Mouse (Mus musculus) lung, adult 2 months (tissue): Measurements from ENCODE around the gene Prss46.

Source experiments
- CTCF ChIP-seq: fragments of 200-500 bp; IDR thresholded peaks from 2 replicates; pipeline ENCODE4 v1.5.1; 2011; ENCODE audit warnings: mild to moderate bottlenecking, low read length, control low read depth; ENCODE audit not compliant: insufficient read depth
- POLR2A ChIP-seq: fragments of 200-500 bp; IDR thresholded peaks from 2 replicates; pipeline ENCODE4 v1.6.1; 2011; ENCODE audit warnings: low read depth, mild to moderate bottlenecking, control low read depth, low read length, borderline replicate concordance; ENCODE audit errors: extremely low read depth

- no peak for TF ChIP-seq POLR2A
- TF ChIP-seq CTCF, result no peak
Observed at GRCm38 (mm10) chr9:110877353-110877752, 33.0 kb downstream of the Prss46 start.
